Mouse (Mus musculus) ovary, postnatal 36 days (tissue): ENCODE measurements at regions not wholly inside any gene's neighbourhood (a gene's known extent, or its start where the extent isn't known, plus 50 kb on each side); places are given as distances from the start of the nearest gene placed in this dataset.

Experiments
- DNase-seq: peaks from one replicate; pipeline ENCODE4 v3.0.0; 2022; ENCODE audit warnings: low spot score, mixed read lengths

- no peak for DNase-seq
Observed at GRCm38 (mm10) chr3:68794380-68795014, 74.9 kb upstream of the 1110032F04Rik start.

- peak; percentile 11 for DNase-seq
Observed at GRCm38 (mm10) chr3:68795641-68796040, 73.7 kb upstream of the 1110032F04Rik start.

DNA sequence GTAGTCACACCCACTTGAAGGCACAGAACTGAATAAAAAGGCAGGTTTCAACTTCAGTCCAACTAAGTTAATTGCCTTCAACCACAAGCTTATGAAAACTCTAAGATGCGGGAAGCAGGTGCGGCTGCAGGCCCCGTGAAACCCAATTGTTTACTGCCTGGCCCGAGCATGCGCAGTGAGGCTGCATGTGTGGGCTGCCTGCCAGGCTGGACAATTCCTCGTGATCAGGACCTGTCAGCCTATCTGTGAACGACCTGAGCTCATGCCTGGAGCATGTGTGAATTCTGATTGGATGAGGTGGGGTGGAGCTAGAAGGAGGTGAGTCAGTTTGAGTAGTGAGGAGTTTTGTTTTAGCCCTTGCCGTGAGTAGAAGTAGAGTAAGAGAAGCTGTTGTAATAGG lies 71.0 kb upstream of the 1110032F04Rik start:
- peak; percentile 14 for DNase-seq

GRCm38 (mm10) chr3:68808866-68809265 lies 60.5 kb upstream of the 1110032F04Rik start:
- DNase-seq = no peak

DNA sequence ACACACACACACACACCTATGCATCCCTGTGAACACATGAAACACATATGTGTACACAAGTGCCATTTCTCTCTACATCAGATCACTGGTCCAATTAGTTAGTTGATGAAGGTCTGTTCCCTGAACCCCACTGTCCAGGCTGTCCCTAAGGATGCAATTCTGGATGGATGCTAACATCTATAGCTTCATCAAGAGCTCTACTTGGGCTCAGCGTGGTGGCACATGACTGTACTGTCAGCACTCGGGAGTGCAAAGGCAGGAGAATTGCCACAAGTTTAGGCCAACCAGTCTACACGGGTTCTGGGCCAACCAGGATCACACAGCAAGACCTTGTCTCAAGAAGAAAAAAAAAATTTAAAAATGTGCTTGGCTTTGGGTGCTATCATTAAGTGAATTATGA lies 55.9 kb upstream of the 1110032F04Rik start:
- no peak for DNase-seq

- no peak for DNase-seq
Observed at GRCm38 (mm10) chr3:68814011-68814690, 55.2 kb upstream of the 1110032F04Rik start.

DNA sequence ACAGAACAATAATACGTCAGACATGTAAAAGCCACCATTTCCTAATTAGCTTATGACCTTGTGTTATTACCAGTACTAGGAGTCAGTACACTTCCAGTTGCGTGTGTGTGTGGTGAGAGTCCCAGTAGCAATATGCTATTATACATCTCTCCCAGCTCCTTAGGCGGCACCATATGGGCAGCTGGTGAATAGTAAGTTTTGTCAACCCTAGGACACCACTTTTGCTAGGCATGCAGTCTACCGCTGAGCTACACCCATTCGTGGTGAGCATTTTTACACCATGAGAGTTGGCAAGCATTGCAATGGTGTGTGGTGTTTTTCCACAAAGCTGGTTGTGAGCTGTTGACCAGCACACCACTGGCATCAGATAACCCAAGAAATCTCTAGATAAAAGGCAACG lies 53.8 kb upstream of the 1110032F04Rik start:
- no peak for DNase-seq

DNA sequence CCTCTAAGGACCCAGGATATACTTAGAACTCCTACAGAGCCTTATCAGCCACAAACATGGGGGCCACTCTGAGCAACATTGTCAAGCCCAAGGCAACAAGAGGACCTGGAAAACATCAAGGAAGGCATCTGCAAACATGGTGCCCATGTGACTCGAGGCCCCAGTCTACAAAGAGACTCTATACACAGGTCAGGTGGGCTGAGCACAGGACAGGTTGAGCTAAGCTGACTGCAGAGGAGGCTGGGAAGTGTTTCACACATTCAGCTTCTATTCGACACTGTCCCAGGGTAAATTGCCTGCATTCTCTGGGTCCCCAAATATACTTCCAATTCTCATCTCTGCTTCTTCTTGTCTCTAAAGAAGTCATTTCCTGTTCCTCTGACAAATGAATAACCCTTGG lies 52.1 kb upstream of the 1110032F04Rik start:
- no peak for DNase-seq
